Mouse (Mus musculus) thymus, adult 2 months (tissue): ENCODE measurements at regions not wholly inside any gene's neighbourhood (a gene's known extent, or its start where the extent isn't known, plus 50 kb on each side); places are given as distances from the start of the nearest gene placed in this dataset.

Experiments
- CTCF ChIP-seq: fragments of 200-500 bp; IDR thresholded peaks from 2 replicates; pipeline ENCODE4 v1.5.1; 2012; ENCODE audit warnings: mild to moderate bottlenecking, control low read depth, low read length, moderate library complexity, borderline replicate concordance; ENCODE audit not compliant: control insufficient read depth, poor library complexity, insufficient read depth; ENCODE audit errors: extremely low read depth
- POLR2A ChIP-seq: fragments of 200-500 bp; IDR thresholded peaks from 2 replicates; pipeline ENCODE4 v1.6.1; 2012; ENCODE audit warnings: mild to moderate bottlenecking, low read length, control low read depth, moderate library complexity; ENCODE audit not compliant: control insufficient read depth, poor library complexity, insufficient read depth; ENCODE audit errors: extremely low read depth

DNA sequence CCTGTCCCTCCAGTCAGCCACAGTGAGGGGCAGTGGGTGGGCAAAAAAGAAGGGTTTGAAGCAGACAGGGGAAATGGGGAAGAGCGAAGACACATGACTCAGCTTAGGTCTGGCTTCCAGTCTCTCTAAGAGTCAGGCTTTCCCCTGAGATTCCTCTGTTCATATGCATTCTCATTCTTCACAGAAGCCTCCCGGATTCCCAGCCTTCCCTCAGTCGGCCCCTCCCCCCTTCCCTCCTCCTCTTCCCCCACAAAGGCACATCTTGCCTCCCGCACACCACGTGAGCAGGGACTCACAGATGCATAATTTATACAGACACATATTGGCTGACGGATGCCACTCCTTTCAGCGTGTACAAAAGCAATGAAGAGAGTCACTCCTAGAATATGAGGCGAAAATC lies 259.8 kb downstream of the Sox11 start:
- TF ChIP-seq POLR2A (no peak), CTCF (no peak)
